Mouse (Mus musculus): ENCODE results near the gene Serpinb3a.
A peak's percentile ranks its signal among the peaks of the same experiment; 100 is the strongest.
"Not testable (repeated sequence)": the region's sequence is repeated elsewhere in the genome, so short reads cannot be mapped to it uniquely, and the experiment has no call there.

Gene Serpinb3a

DNA sequence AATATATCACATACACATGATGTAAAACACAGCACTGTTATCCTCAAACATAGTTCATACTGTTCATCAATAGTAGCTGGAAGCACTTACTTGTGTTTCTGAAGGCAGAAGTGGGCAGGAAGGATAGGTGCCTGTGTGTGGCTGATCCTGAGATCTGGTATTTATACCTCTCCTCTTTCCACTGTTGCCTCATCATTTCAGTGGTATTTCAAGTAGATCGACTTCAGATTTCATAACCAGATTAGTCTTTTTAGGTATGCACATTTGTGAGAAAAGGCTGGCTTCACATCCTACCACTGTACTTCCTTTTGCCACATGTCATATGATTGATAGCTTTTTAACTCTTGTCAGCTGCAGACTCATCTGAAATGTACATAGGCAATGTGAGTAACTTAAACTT, at the start of gene Serpinb3a:
Gene Serpinb3a, minus strand, starts transcription at position 101 of the 400 bp plus-strand sequence.
- no peak for DNase-seq

DNA sequence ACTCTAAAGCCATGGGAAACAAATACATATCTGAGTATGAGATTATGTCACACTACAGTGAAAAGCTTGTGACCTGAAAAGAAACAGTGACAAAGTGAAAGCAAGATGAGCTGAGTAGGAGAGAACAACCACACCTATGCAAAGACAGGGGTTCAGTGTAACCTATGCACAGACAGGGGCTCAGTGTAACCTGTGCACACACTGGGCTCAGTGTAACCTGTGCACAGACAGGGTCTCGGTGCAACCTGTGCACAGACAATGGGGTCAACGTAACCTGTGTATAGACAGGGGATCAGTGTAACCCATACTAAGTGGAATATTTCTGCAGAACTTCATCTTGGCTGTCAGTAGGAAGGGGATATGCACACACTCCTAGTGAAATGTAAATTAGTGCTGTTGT, 46.3 kb upstream of the Serpinb3a start:
- DNase-seq: no peak

DNA sequence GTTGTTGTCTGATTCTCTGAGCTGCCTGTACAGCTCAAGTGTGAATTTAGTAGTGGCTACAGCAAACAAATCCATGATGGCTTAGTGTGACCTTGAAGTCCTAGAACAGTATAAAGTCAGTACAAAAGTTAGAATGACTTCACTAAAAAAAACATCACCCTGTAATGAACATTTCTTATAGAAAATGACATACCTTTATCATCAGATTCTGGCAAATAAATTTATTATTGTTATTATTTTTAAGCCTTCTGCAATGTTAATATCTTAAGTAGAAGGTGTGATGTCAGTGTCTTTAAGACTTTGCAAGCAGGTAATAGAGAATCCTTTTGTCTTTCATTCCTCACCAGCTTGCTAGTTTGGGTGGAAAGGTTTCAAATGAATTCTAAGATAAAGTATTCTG, 31.3 kb upstream of the Serpinb3a start, which contains the start of gene Serpinb3d:
Gene Serpinb3d, minus strand, starts transcription at position 101 of the 400 bp plus-strand sequence.
- no peak for DNase-seq

DNA sequence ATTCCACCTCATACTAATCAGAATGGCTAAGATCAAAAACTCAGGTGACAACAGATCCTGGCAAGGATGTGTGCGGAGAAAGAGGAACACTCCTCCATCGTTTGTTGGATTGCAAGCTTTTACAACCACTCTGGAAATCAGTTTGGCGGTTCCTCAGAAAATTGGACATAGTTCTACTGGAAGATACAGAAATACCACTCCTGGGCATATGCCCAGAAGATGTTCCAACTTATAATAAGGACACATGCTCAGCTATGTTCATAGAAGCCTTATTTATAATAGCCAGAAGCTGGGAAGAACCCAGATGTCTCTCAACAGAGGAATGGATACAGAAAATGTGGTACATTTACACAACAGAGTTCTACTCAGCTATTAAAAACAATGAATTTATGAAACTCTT, 17.9 kb downstream of the Serpinb3a start:
- DNase-seq: not testable (repeated sequence)

DNA sequence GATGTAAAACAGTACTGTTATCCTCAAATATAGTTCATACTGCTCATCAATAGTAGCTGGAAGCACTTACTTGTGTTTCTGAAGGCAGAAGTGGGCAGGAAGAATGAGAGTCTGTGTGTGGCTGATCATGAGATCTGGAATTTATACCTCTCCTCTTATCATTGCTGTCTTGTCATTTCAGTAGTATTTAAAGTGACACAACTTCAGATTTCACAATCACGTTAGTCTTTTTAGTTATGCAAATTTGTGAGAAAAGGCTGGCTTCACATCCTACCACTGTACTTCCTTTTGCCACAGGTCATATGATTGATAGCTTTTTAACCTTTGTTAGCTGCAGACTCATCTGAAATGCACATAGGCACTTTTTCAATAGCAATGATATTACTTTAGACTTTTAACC, 26.2 kb downstream of the Serpinb3a start:
- no peak for DNase-seq

DNA sequence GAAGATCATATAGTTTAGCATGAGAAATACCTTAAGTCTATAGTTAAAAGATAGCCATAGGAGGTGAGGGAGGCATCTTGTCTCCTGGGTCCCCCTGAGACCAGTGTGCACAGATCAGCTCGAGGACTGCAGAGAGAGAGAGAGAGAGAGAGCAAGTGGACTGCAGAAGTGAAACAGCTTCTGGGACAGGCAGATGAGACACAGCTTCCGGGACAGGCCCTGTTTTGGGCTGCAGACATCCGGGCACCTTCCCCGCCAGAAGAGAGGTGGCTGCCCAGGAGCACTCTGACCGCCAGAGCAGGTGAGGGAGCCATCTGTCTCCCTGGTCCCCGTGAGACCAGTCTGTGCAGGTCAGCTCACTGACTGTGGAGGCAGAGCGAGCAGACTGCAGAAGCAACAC, 36.9 kb downstream of the Serpinb3a start:
- DNase-seq: no peak

DNA sequence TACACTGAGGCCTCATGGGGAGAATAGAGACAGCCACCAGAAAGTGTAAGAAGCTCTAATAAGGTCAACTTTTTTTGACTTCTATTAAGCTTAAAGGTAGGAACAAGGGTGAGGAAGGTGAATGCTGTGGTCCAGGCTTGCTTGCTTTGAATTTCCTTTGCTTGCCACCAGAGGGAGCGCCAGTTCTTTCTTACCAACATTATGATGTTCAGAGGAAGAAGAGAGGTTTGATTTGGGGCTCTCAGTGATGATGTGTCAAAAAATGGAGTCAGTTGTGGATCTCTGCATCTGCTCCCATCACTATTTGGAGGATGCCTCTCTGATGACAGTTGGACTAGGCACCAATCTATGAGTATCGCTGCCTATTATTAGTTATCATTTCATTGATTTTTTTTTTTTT, 37.6 kb downstream of the Serpinb3a start:
- DNase-seq: peak; percentile 7

DNA sequence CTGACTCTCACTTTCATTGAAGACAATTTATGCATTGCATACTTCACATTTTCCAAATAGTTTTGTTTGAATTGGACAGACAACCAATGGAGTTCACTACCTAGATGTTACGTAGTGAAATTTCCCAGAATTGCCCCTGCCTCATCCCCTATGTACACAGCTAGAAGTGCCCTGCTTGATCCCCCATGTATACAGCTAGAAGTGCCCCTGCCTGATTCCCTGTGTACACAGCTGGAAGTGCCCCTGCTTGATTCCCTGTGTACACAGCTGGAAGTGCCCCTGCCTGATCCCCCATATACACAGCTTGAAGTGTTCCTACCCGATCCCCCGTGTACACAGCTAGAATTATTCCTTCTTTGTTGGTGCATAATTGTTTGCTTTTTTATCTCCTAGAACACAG, 45.8 kb downstream of the Serpinb3a start:
- no peak for DNase-seq

DNA sequence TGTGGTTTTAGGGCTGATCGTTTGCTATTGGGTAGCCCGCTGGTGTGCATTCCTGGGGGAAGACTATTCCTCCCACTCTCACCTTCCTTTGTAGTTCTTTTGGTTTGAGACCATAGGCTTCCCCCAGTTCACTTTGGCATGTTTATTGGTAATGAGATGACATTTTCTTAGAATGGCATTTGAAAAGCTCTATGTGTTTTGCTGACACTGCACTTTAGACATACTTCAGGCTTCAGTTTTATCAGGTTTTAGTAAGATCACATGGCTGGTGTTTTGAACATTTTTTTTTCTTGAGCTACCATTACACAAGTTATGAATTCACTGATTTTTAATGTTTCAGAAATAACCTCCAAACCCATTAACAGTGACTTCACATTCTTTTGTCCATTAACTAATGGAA, 50.3 kb downstream of the Serpinb3a start:
- no peak for DNase-seq

DNA sequence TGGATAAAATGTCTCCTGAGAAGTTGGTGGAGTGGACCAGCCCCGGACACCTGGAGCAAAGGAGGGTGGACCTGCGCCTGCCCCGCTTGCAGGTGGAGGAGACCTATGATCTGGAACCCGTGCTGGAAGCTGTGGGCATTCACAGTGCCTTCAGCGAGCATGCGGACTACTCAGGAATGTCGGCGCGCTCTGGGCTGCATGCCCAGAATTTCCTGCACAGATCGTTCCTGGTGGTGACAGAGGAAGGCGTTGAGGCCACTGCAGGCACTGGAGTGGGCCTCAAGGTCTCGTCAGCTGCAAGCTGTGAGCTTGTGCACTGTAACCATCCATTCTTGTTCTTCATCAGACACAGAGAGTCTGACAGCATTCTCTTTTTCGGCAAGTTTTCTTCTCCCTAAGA, 51.7 kb downstream of the Serpinb3a start:
- DNase-seq: no peak
